Mouse (Mus musculus): ENCODE measurements around the gene Slc25a48.

Gene Slc25a48

DNA sequence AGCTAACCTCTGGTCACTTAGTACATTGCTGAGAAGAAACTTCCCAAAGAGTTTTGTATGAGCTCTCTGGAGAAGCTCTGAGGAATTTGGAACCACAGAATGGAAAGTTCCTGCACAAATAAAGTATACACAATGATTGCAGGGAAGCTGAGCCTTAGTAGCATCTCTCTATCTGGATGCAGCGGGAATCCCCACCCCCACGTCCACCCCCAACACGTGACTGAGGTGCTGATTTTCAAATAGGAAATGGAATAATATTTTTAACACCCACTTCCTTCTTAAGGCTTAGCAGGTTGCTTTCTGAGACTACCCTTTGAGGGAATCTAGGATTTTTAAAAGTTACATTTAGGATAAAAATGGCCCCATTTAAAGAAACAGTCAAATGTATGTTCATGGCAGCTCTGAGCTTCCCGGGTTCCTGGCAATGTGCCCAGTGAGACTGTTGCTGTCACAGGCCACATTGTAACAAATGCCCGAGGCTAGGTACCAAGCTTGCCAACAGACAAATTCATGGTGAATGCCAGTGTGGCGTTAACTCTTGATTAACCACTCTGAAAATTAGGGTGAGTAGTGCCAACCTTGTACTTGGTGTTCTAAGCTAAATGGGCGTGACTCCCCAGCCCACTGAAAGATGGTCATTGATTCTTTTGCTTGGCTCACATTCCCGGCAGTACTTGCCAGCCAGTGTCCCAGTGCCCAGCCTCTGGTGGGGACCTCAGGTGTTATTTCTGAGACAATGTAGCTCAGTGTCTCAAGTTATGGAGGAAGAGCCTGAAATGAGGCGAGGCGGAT, 11.3 kb downstream of the Slc25a48 start:
- DNase-seq (ENCODE audit: low read depth): no peak

DNA sequence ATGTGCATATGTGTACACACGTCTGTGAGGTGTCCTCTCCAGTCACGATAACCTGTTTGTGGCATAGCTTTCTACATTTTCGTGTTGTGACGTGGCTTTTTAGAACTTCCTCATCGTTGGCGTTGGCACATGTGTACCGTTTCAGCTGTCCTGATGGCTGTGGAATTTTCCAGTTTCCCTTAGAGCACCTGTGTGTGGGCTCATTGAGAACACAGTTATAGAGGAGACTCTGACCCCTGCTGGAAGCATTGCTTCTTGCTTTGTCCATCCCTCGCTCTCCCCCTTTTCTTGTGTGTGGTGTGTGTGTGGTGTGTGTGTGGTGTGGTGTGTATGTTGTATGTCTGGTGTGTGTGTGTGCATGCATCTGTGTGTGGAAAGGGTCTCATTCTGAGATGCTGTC, 11.9 kb downstream of the Slc25a48 start:
- no peak for DNase-seq (ENCODE audit: low read depth)

DNA sequence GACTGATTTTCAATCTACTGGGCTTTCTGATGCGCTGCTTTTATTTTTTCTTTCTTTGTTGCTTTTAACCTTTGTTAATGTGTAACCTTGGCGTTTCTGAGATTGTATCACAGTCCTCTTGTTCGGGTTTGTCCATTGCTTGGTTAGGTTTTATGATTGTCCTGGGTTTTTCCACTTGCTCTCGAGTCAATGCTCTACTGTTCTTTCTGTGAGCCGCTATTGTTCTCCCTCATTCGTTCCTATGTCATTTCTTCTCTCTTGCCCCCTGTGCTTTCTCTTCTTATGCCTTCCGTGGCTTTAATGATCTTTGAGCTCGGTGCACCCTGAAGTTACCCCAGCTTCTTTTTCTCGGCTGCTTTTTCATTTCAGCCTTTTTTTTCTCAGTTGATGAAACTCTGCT, 19.8 kb downstream of the Slc25a48 start:
- no peak for DNase-seq (ENCODE audit: low read depth)

DNA sequence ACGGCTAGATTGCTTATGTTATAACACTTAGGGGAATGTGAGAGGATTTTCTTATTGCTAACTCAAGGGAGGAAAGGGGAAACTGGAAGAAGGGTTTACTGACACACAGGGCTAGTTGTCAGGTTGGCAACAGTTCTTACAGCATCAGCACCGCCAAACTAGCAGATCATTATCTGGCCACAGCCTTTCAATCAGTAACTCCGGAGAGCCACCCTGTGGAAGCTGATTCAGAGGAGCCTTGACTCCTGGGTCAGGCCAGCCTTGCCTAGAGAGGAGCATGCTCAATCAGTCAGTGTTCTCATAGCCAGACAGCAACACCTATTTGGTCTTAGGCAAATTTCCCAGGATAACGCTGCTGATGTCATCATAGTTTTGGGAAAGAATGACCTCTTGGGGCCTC, 23.3 kb downstream of the Slc25a48 start:
- DNase-seq (ENCODE audit: low read depth): no peak

DNA sequence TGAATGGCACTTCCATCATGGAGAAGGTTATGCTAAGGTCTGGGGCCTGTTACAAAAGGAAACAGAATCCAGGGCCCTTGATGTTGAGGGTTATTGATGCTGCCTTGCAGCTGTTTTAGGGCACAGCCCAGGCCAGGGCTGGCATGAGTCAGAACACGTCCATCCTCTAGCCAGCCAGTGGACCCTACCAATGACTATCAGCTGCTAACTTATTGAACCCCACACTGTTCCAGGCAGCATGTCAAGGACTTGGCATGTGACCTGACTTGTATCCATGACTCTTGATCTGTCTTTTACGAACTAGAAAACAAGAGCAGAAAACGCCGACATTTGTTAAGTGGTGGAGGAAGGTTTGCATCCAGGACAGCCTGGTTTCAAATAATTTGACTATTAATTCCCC, 24.6 kb downstream of the Slc25a48 start:
- no peak for DNase-seq (ENCODE audit: low read depth)

DNA sequence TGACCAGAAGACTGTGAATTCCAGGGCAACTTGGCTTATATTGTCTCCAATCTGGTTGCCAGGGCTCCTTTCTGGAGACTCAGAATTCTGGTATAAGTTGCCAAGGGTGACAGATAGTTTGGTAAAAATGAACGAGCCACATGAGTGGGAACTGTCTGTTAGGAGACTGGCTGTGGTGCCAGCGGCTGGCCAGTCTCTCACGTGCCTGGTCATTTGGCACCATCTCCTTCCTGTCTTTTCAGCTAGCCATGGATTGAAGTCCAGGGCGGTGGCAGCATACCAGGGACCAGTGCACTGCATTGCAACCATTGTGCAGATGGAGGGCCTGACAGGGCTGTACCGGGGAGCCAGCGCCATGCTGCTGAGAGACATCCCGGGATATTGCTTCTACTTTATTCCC, 25.1 kb downstream of the Slc25a48 start:
- DNase-seq (ENCODE audit: low read depth): no peak

DNA sequence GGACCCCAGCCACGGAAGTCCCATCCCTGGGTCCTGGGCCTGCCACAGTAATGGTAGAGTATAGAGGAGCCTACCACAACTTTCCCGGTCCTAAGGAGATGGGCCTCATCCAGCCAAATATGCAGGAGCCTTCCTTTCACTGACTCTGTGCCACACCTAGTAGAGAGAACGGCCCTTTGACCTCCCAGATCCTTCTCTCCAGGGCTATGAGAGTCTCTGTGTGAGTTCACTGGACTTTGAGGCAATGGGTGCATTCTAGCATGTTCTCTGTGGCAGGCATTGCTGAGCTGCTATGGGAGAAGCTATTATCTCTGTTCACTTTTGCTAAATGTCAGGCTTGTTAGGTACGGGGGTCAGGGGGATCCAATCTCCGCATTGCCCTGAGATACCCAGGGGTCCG, 25.6 kb downstream of the Slc25a48 start:
- DNase-seq (ENCODE audit: low read depth): no peak

DNA sequence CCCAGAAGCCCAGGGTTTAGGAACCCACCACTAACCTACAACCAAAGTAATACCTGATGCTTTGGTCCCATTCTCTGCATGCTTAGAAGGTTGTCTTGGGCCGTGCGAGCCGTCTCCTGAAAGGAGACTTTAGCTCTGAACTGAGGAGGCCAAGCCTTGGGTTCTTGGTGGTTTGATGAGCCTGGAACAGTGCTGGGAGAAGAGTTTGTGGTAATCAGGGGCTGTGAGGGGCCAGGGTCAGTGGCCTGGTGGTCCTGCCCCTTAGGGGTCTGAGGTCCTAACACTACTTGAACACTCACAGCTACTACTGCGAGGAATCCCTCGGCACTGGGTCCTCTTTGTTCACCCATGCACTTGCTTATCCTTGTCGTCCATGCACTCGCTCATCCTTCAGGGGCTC, 29.6 kb downstream of the Slc25a48 start:
- DNase-seq (ENCODE audit: low read depth): no peak

DNA sequence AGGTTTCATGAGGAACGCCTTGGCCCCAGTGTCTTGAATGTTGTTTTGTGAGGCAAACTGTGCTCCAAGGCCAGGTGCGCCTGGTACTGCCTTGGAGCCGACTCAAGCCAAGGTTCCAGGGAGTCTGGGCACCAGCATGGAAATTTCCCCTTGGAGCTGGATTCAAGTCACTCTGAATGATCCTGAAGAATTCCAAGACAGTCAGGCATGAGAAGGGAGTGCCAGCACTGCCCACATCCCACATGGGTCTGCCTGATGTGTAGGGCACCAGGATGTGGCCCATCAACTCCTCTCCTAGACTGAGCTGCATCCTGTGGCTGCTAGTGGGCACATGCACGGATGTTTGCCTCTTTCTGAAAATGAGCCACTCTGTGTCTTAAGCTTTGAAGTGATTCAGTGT, 30.4 kb downstream of the Slc25a48 start:
- DNase-seq (ENCODE audit: low read depth): no peak

DNA sequence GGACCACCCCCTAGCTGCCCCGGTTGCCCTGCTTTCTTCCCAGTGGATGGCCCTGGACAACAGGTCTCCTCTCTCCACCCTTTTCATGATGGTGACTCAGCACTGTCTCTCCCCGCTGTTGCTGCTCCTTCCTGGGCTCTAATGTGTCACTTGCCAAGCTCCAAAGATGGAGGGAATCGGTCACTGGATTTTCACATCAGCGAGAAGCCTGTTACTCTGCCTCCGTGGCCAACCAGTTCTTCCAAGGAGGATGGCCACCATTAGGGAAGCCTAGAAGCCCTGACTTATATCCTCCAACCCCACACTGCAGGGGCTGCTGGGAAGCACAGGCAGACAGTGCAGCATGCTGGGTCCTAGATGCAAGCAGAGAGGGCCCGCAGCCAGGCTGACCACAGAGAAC, 33.1 kb downstream of the Slc25a48 start:
- DNase-seq (ENCODE audit: low read depth): no peak

DNA sequence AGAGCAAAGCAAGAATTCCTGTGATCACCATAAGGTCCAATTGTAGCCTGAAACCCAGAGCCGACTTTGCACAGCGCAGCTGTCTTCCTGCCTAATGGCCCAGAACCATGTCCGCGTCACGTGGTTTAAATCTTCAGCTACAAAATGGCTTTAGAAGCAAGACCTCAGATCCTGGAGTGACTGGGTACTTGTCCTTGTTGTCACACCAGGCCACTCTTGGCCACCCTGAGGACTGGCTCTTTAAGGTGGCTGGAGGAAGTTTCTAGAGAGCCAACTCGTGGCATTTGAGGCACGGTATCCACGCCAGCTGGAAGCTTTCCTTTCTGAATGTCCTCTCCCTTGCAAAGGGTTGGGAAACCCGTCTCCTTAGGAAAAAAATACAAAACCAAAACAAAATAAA, 33.8 kb downstream of the Slc25a48 start:
- no peak for DNase-seq (ENCODE audit: low read depth)

DNA sequence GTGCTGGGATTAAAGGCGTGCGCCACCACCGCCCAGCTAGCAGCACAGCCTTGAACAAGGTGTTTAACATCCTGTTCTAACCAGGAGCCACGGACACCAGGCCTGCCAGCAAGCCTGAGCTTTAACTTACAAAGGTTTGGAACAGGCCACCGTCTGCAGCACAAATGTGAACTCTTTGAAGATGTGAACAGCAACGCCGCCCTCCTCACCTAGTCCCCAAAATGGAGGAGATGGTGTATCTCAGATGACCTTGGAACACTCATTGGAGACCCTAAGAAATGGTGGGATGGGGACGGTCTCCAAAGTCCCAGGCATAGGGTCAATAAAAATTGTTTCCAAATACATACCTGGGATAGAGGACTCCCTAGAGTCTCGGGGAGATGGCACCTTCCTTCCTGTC, 34.5 kb downstream of the Slc25a48 start:
- no peak for DNase-seq (ENCODE audit: low read depth)

DNA sequence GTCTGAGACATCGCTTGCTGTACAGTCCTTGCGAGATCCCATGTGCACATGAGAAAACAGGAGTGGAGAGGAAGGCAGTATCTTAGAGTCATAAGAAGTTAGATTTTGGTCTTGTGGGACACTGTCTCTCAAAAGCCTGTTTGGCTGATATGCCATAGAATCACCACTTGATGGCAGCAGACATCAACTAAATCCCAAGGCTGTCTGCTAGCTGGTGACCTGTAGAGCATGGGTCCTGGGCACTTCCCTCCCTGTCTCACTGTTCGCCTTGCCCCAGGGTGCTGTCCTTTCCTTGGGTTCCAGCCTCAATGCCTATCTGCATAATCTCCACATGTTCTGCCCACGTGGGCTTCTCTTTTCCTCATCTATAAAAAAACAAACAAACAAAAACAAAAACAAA, 37.2 kb downstream of the Slc25a48 start:
- peak; percentile 69 for DNase-seq (ENCODE audit: low read depth)

DNA sequence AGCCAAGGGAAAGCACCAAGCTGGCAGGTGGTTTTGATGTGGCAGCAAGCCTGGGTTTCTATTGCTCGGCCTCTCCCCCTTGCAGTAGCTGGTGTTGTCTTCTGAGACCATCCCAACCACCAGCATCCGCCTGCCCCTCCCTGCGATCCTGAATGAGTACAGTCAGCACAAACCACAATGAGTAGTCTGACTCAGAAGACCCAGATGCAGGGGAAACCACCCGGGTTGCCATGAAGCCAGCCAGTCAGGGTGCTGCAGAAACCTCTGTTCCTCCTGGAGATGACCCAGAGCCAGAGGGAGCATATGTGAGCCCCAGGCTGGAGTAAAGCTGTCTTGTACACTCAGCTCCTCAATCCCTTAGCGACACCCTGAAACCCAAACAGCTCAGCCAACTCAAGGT, 38.6 kb downstream of the Slc25a48 start:
- DNase-seq (ENCODE audit: low read depth): peak; percentile 74

DNA sequence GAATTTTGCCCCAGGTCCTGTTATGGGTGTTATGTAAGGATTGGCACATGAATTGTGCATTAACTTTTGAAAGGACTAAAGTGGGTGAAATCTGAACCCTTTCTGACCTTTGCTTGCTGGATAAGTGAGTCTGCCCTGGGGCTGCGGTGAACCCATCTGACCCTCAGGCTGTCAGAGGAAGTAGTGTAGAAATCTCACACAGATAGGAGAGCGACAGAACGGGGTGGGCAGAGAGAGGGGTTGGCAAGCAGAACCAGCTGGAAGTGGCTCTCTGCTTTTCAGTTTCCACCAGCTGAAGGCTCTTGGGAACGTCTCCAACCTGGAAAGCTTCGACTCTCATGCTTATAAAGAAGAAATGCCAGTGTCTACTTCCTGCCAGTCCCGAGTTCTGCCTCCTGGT, 39.1 kb downstream of the Slc25a48 start:
- DNase-seq (ENCODE audit: low read depth): no peak

DNA sequence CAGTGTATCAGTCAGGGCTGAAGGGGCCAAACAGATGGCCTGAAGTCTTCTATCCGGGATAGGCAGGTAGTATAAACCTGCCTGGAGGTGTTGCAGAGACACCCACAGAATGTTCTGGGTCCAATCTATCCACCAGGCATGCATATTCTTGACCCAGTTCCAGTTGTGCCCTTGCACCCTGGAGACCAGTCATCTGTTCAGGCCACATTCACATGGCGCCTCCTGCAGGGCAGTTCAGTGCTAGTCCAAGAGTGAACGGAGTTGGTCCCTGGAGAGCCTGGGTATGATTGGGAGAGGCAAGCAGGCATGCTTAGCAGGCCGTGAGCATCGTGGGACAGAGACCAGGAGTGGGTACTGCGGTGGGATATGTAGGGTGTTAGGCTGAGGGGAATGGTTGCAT, 39.9 kb downstream of the Slc25a48 start:
- DNase-seq (ENCODE audit: low read depth): peak; percentile 6

DNA sequence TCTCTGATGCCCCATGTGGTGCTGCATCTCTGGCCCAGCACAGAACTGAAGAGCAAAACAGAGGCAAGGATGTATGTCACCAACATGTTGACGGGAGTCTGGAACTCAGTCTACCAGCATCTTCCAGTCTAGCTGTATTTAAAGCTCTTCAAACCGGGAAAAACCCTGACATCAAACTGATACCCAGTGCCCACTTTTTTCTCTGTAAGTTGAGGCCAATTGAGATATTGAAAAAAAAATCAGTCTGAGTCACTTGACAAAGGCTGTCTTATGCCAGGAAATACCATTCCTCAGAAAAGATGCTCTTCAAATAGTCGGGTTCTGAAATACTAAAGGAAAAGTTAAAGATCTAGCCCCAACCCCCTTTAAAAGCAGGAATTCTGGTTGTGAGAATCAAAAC, 44.0 kb downstream of the Slc25a48 start, which contains the start of gene Il9:
Gene Il9, minus strand, starts transcription at position 101 of the 400 bp plus-strand sequence.
- no peak for DNase-seq (ENCODE audit: low read depth)

DNA sequence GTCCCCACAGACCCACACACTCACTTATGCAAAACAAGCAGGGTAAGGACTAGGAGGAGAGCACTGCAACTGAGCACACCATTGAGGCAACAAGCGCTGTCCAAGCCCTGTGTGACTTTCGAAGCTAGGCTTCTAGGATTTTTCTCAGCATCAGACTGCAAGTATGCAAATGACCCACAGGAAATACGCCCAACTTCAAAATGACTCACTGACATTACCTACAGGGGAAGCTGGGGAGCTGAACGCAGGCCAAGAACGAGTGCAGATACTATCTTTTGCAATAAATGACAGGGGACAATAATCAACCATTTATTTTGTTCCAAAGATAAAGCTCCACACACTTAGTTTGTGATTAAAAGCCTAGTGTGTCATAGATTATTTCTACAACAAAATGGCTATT, 49.9 kb downstream of the Slc25a48 start:
- peak; percentile 28 for DNase-seq (ENCODE audit: low read depth)

DNA sequence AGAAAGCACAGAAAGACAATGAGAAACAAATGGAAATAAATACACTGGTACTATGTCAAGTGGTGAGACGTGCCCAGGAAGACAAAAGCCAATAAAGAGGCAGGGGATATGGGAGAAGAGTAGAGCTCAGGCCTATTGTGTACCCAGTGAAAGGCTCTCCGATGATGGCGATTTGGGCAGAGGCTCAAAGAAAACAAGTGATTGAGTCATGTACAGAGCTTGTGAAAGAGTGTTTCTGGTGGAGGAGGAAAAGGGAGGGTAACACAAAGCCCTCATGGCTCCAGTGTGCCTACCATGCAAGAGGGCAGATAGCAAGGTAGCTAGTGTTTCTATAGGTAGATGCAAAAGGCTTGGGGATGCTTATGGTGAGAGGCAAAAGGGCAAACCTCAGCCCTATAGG, 56.3 kb downstream of the Slc25a48 start:
- DNase-seq (ENCODE audit: low read depth): no peak

DNA sequence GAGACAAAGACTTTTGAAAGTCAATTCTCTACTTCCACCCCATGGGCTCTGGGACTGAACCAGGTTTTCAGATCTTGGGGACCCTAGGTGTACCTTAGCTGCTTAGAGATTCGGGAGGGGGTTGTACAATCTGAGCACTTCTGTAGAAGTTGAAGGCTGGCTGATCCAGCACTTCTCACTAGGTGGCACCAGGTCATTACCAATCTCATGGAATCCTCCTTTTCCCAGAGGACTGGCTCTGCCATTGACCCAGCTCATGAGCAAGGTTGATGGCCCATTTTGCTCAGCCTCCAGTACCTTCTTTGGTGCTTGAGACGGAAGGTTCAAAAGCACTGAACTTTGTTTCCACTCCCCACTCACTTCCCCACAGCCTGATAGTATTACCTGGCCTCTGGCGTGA, 62.0 kb downstream of the Slc25a48 start:
- no peak for DNase-seq (ENCODE audit: low read depth)

DNA sequence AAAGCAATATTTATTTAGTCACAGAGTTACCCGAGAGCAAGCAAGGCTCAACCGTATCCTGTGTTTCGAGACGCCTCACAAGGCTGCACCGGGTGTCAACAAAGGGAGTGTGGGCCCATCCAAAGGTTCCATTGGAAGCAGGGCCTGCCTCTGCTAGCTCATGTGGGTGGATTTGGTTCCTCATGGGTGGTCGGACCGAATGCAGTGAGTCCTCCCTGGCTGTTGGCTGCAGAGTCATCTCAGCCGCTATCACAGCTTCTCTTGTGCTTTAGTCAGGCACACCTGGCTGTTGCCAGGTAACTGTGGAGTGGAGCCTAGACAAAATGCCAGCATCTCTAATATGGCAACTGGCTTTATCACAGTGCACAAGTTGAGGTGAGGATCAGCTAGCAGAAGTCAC, 62.5 kb downstream of the Slc25a48 start:
- DNase-seq (ENCODE audit: low read depth): no peak

DNA sequence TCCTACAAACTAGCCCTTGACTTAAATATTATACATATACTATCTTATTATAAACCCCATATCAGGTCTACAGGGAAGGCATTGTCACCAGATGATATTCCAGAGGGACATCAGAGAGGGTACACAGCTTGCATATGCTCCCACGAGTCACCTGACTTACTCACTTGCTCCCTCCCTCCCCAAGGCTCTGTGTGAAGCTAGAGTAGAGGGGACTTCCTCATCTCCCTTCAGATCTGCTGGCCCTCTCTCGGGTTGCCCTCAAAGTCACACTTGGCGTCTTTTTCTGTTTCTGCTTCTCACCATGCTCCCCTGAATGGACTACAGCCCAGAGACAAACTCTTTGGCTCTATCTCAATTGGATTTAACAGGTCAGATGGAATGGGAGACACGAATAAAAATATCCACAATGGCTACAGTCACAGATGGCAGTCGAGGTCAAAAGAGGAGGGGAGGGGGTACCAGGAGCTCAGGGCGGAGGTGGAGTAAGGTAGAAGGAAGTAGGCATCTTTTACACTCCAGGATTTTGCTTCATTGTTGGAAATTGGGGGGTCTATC, 63.8 kb downstream of the Slc25a48 start:
- DNase-seq (ENCODE audit: low read depth): no peak

DNA sequence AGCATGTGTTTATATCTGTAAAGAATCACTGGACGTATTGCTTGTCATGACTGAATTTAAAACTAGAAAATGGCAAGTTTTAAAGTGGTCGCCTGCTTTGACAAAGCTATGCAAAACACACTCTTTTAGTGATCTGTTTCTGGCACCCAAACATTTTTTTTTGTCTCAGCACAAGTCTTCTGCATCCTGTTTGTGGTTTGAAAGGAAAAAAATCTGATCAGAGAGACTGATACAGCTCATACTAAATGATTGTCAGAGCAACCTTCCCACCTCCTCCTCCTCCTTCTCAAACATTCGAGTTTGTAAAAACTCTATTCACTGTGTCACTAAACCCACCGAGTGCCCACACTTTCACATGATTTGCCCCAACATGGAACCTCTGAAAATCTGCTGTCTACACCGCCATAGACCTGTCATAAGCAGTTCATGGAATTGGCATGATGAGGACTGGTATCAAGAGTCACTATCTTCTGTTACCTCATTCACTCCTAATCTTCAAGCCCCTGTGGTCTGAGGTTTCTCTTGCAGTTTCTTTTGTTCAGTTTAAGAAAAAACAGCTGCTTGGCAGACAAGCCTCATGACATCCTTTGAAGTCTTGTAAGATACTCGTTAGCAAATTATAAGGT, 68.8 kb downstream of the Slc25a48 start:
- DNase-seq (ENCODE audit: low read depth): peak; percentile 64

DNA sequence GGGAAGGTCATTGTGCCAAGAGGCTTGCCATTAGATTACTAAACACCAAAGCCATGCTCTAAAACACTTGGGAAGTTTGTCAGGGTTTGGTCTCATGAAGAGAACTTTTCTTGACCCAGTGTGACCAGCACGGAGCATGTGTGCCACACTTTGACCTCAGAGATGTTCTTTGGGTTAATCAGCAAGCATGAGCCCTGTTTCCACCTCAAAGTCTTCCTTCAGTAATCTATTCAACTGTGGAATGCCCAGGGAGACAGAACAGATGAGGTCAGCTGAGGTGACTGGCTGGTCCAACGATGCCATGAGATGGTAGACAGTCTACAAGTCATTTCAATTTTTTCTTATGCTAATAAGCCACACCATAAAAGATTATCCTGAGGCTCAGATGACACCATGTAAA, 71.6 kb downstream of the Slc25a48 start:
- DNase-seq (ENCODE audit: low read depth): no peak
